9 mouse cellular contexts compared by ENCODE assay signal in genomic region chr4:141913201-141913993, GRCm38 (mm10). TPM values are rescaled to one million over a fixed set of nuclear protein-coding genes. Genes with fewer than 3 reads are reported as not detected.
A peak's percentile ranks its signal among the peaks of the same experiment; 100 is the strongest.
DNase-seq lines count a peak whose midpoint lies in the region; ATAC-seq and TF ChIP-seq lines count a peak whose summit lies in the region.
"Had no signal": no experiment of that assay in that cellular context is flagged by ENCODE, and none has a peak within 500 bp of the region (broad histone marks: within the 10 kb centered on the region; RNA-seq: fewer than 3 reads in every experiment).

No protein-coding gene starts in this region.

- no peak overlapping the region for H3K4me3 ChIP-seq in liver, adult 2 months (ENCODE audit: insufficient read depth, low read depth, low read length)
- H3K4me3 ChIP-seq in heart, embryonic 14.5 days (ENCODE audit: control insufficient read depth in 1 of 2, insufficient read depth in 1 of 2, low read depth in 1 of 2, low read length in 2 of 2): no peak overlapping the region
- no peak overlapping the region for H3K4me3 ChIP-seq in kidney, embryonic 16.5 days (ENCODE audit: low read length)
- H3K4me3 ChIP-seq in stomach, embryonic 15.5 days (replicated peaks): no peak overlapping the region
- no peak overlapping the region for H3K4me3 ChIP-seq in midbrain, embryonic 14.5 days (replicated peaks; ENCODE audit: low read depth, low read length)

- H3K27ac ChIP-seq in liver, adult 2 months (replicated peaks; ENCODE audit: insufficient read depth, low read depth, low read length): 0 out of 2 replicates have a peak overlapping the region, but pooled peaks have one; percentile 1
- H3K27ac ChIP-seq in heart, embryonic 14.5 days (replicated peaks in 1 of 2; ENCODE audit: control insufficient read depth in 1 of 2, insufficient read depth in 1 of 2, low read depth in 2 of 2, low read length in 2 of 2): 0 out of 4 replicates have a peak overlapping the region, but pooled peaks have one; percentile 39 to 53
- H3K27ac ChIP-seq in kidney, embryonic 16.5 days (ENCODE audit: low read length): peak overlapping the region; percentile 59
- peak overlapping the region; percentile 73 for H3K27ac ChIP-seq in stomach, embryonic 15.5 days
- no peak overlapping the region for H3K27ac ChIP-seq in midbrain, embryonic 14.5 days (replicated peaks; ENCODE audit: low read depth, low read length)

- H3K9ac ChIP-seq in liver, adult 2 months (ENCODE audit: low read depth, low read length): no peak overlapping the region
- H3K9ac ChIP-seq in heart, embryonic 14.5 days (ENCODE audit: low read length): no peak overlapping the region
- H3K9ac ChIP-seq in kidney, embryonic 16.5 days (replicated peaks; ENCODE audit: low read length): no peak overlapping the region
- H3K9ac ChIP-seq in stomach, embryonic 15.5 days: no peak overlapping the region
- no peak overlapping the region for H3K9ac ChIP-seq in midbrain, embryonic 14.5 days (replicated peaks; ENCODE audit: low read length)

- H3K4me2 ChIP-seq in heart, embryonic 14.5 days (ENCODE audit: low read length): no peak overlapping the region
- no peak overlapping the region for H3K4me2 ChIP-seq in kidney, embryonic 16.5 days (replicated peaks; ENCODE audit: low read depth, low read length)
- H3K4me2 ChIP-seq in stomach, embryonic 15.5 days: no peak overlapping the region
- no peak overlapping the region for H3K4me2 ChIP-seq in midbrain, embryonic 14.5 days (ENCODE audit: low read length)

- no peaks in the 10 kb centered on the region for H3K4me1 ChIP-seq in liver, adult 2 months (ENCODE audit: control insufficient read depth, insufficient read depth, low read length)
- H3K4me1 ChIP-seq in heart, embryonic 14.5 days (ENCODE audit: control insufficient read depth in 2 of 2, insufficient read depth in 2 of 2, low read length in 2 of 2): peaks cover 14% of the 10 kb centered on the region in 2 experiments; a peak in 3 of 4 replicates
- H3K4me1 ChIP-seq in kidney, embryonic 16.5 days (ENCODE audit: insufficient read depth, low read length): peaks cover 16% of the 10 kb centered on the region
- 0 out of 2 replicates have a peak, but pooled peaks cover 4% of the 10 kb centered on the region for H3K4me1 ChIP-seq in stomach, embryonic 15.5 days
- H3K4me1 ChIP-seq in midbrain, embryonic 14.5 days (ENCODE audit: control insufficient read depth, insufficient read depth, low read length): 0 out of 2 replicates have a peak, but pooled peaks cover 3% of the 10 kb centered on the region

- no peaks in the 10 kb centered on the region for H3K27me3 ChIP-seq in liver, adult 2 months (ENCODE audit: control insufficient read depth, insufficient read depth, low read length)
- H3K27me3 ChIP-seq in heart, embryonic 14.5 days (ENCODE audit: control insufficient read depth, insufficient read depth, low read length): no peaks in the 10 kb centered on the region
- no peaks in the 10 kb centered on the region for H3K27me3 ChIP-seq in kidney, embryonic 16.5 days (ENCODE audit: insufficient read depth, low read length)
- no peaks in the 10 kb centered on the region for H3K27me3 ChIP-seq in stomach, embryonic 15.5 days (replicated peaks)
- H3K27me3 ChIP-seq in midbrain, embryonic 14.5 days (ENCODE audit: control insufficient read depth, insufficient read depth, low read length): no peaks in the 10 kb centered on the region

- peak; percentile 49; the same call in 1 of the 2 replicates for ATAC-seq in heart, embryonic 14.5 days (ENCODE audit: insufficient number of reproducible peaks, insufficient read depth, low FRiP score, low read depth)
- peak; percentile 72 for ATAC-seq in kidney, embryonic 16.5 days (ENCODE audit: low FRiP score, low TSS enrichment)
- ATAC-seq in stomach, embryonic 15.5 days (ENCODE audit: insufficient read depth, low FRiP score, low read depth): peak; percentile 25; the same call in 1 of the 2 replicates
- ATAC-seq in midbrain, embryonic 14.5 days (ENCODE audit: low FRiP score, low TSS enrichment): no peak
- ATAC-seq: midbrain, embryonic 16.5 days had no signal

- no peaks in the 10 kb centered on the region for H3K36me3 ChIP-seq in liver, adult 2 months (ENCODE audit: control insufficient read depth, insufficient read depth, low read length)
- H3K36me3 ChIP-seq in heart, embryonic 14.5 days (ENCODE audit: control insufficient read depth, insufficient read depth, low read length): no peaks in the 10 kb centered on the region
- no peaks in the 10 kb centered on the region for H3K36me3 ChIP-seq in kidney, embryonic 16.5 days (ENCODE audit: insufficient read depth, low read length)
- H3K36me3 ChIP-seq in stomach, embryonic 15.5 days: no peaks in the 10 kb centered on the region
- H3K36me3 ChIP-seq in midbrain, embryonic 14.5 days (ENCODE audit: control insufficient read depth, insufficient read depth, low read length): no peaks in the 10 kb centered on the region

- 65% methylated on average over 13 of the region's 13 CpGs for WGBS in liver, adult 2 months
- WGBS in heart, embryonic 14.5 days: 60% methylated on average over 13 of the region's 13 CpGs
- 66% methylated on average over 13 of the region's 13 CpGs for WGBS in kidney, embryonic 16.5 days
- 64% methylated on average over 13 of the region's 13 CpGs for WGBS in stomach, embryonic 15.5 days
- 83% methylated on average over 13 of the region's 13 CpGs for WGBS in midbrain, embryonic 14.5 days

- no peaks in the 10 kb centered on the region for H3K9me3 ChIP-seq in heart, embryonic 14.5 days (ENCODE audit: control insufficient read depth, low read length)
- no peaks in the 10 kb centered on the region for H3K9me3 ChIP-seq in kidney, embryonic 16.5 days (ENCODE audit: low read length)
- H3K9me3 ChIP-seq in stomach, embryonic 15.5 days: no peaks in the 10 kb centered on the region
- H3K9me3 ChIP-seq in midbrain, embryonic 14.5 days (ENCODE audit: control insufficient read depth, low read length): no peaks in the 10 kb centered on the region

- no peak for TF ChIP-seq CTCF in liver, adult 2 months (IDR thresholded peaks at IDR 0.05; ENCODE audit: low read depth, low read length)

- no peak for DNase-seq in liver, adult 2 months (ENCODE audit: extremely low read depth, low read depth, low spot score)
- DNase-seq in liver: no peak
- no peak for DNase-seq in urinary bladder, postnatal 36 days (ENCODE audit: low spot score in 2 of 2)
- DNase-seq in midbrain, embryonic 14.5 days: no peak
- no peak for DNase-seq in cerebellum, adult 9-11 months

- H3K79me2 ChIP-seq in liver, adult 2 months (ENCODE audit: control insufficient read depth, insufficient read depth, low read length): no peaks in the 10 kb centered on the region

- no peak for TF ChIP-seq POLR2A in liver, adult 2 months (IDR thresholded peaks at IDR 0.05; ENCODE audit: extremely low read depth, insufficient read depth, low read length)

RNA-seq across cellular contexts. Expression of gene Efhd2, which starts 38.7 kb away (rescaled TPM):
- 13.1 and 15.0 TPM in 2 replicates for total RNA-seq in liver, adult 2 months (2014; rRNA removed)
- polyA plus RNA-seq in liver, adult 2 months (2012; rRNA removed): 40.7 and 46.1 TPM in 2 replicates
- polyA plus RNA-seq in heart, embryonic 14.5 days (2014; fragmentation: Nextera tagmentation; extraction: Ambion mirVana): 33.2 and 43.6 TPM in 2 replicates
- 58.5 and 62.4 TPM in 2 replicates for polyA plus RNA-seq in kidney, embryonic 16.5 days (2015; fragmentation: Nextera tagmentation; extraction: Ambion mirVana)
- 125 and 130 TPM in 2 replicates for polyA plus RNA-seq in stomach, embryonic 15.5 days (2015; fragmentation: Nextera tagmentation; extraction: Ambion mirVana)
- polyA plus RNA-seq in midbrain, embryonic 14.5 days (2014; fragmentation: Nextera tagmentation; extraction: Ambion mirVana): 53.8 and 54.0 TPM in 2 replicates
